Mouse (Mus musculus) urinary bladder, postnatal 25 days (tissue): Measurements from ENCODE around the gene Efhd2.

ENCODE experiments used
- DNase-seq: peaks from one replicate; pipeline ENCODE4 v3.0.0; 2022; ENCODE audit warnings: low spot score

Gene Efhd2

GRCm38 (mm10) chr4:141874601-141875460 is at the start of gene Efhd2:
Gene Efhd2 (minus strand): TSS chr4:141874920.
- DNase-seq = peak; percentile 80

DNA sequence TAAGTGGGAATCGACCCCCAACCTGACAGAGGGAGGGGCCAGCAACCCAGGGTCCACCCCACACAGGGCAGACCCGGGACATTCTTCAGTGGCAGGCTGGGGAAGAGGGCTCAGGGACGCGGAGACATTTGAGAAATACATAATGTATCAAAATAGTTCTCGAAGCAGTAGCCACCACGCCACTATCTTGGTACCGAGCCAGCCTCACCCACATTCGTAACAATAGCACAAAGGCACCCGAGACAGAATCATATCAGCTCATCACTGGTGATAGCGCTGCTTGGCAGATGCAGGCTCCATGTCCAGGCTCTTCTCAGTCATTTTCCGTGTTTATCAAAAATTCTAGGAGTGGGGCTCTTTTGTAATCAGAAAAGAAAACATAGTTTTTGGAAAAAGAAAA is 49.2 kb upstream of the Efhd2 start:
- no peak for DNase-seq

DNA sequence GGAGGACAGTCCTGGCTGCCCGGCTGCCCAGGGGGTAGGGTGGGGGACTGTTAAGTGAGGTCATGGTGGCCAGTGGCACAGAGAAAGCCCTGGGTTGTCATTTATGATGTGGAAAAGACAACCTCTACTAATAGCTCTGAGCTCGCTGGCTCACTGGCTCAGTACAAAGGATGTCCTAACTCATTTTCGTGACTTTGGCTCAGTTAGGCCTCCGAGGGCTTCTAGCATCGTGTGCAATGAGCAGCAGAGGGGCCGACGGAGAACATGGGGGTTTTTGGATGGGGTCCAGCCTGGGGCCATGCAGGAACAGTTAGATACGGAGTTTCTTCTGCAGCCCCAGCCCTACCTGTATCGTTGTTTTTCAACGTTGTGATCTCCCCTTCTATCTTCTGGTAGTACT is 45.7 kb upstream of the Efhd2 start:
- no peak for DNase-seq

DNA sequence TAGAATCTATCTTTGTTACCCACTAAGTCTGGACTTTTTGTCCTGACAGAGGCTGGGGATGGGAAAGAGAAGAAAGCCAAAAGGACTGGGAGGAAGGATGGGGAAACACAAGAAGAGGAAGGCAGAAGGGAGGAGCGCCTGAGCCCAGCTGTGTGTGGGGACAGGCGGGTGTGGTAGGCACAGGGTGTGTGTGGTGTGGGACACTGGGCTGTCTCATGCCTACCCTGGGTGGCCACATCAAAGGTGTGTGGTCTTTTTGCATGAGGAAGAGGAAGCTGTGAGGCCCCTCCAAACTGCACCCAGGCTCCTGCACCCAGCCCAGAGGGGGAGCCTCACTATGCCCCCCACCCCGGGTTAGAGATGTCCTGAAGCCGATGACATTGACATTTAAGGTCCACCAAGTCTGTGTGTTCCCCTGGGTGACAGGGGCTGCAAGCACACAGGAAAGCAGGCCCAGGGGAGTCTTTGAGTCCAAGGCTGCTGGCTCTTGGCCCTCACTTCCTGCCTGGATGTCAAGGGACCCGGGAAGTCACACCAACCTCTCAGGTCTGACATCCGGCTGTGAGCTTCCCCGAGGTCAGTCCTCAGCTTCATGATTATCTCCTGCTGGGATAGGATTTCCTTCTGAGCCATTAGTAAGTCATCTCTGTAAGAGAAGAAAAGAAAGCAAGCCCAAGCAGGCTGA is 43.2 kb upstream of the Efhd2 start:
- DNase-seq = no peak

- no peak for DNase-seq
These were observed 39.3 kb upstream of the Efhd2 start for GRCm38 (mm10) chr4:141914040-141914439.

DNA sequence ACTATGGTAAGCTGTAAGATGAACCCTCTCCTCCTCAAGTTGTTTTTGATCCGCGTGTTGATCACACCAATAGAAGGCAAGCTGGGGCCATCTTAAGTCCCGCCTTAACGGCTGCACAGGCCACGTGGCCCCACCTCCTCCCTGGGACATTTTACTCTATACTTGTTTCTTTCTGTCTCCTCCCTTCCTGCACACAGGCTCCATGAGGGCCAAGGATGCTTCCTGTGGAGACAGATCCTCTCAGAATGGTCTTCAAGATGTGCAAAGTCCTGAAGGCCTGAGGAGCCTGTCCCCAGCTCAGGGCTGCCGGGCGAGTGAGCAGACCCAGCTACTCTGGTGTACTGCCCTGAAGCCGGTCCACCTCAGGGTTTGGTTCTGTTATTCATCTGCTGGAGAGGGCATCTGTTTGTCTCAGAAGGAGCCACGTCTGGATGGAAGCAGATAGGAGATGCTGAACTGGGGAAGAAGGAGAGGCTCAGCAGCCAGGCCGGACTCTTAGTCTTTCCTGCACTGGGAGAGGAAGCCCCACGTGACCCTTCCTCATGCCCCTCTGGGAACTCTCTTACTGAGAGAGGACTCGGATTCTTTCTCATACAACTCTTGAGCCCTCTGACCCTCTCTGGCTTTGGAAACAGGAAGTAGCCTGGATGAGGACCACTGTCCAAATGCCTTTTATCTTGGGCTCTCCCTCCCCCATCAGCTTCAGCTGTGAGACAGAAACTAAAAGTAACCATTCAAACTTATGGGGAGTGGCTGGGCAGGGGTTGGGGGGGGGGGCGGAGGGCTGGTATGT is 38.7 kb upstream of the Efhd2 start:
- DNase-seq = no peak

GRCm38 (mm10) chr4:141904710-141905109 is 30.0 kb upstream of the Efhd2 start:
- DNase-seq = no peak

DNA sequence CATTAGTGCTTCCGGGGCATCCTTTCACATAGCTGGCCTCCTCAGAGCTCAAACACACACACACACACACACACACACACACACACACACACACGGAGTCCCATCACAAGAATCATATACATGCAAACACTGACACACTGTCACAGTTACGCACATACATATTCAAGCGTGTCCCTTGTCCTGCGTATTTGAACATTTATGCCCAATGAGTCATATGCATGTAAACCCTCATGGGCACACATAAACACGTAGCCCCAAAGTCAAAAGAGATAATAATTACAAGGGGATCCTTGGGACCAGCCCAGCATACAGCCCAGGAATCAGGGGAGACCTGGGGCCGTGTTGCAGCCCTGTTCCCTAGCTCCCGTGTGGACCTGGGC is 27.7 kb upstream of the Efhd2 start:
- no peak for DNase-seq

- DNase-seq = no peak
These were observed 27.2 kb upstream of the Efhd2 start for GRCm38 (mm10) chr4:141901711-141902478.

DNA sequence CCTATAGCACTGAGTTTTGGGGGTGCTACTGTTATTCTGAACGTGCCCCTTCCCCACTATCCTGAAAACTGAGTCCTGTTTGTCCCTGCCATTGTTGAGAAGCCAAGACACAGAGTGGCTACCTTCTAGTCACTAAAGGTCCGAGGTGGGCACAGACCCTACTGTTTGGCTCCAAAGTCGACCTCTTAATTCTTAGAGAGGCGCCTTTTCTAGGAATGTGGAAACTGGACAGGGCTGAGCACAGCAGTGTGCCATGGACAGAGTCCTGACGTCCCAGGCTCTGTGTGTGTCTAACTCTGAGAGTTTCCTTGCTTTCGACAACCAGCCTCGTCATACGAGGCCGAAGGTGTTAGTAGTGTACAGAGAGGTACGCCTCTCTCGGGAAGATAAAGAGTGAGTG is 25.7 kb upstream of the Efhd2 start:
- no peak for DNase-seq

GRCm38 (mm10) chr4:141899936-141900335 is 25.2 kb upstream of the Efhd2 start:
- DNase-seq = no peak

DNA sequence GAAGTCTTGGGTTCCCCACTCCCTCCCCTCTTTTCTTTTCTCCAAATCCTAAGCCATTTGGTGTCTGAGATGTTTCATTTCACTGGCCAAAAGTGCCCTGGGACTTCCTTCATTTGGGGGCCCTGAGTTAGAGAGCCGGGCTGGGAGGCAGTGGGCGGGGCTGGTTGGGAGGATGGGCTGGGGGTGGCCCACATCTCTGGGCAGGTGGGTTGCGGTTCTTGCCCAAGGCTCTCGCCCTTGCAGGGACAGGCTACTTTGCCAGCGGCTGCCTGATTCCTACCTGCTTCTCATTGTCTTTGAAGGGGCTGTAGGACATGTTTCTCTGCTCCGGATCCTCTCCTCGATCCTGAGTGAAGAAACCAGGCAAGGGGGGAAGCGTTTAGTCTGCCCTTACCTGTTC is 24.2 kb upstream of the Efhd2 start:
- no peak for DNase-seq

- DNase-seq = no peak
These were observed 23.1 kb upstream of the Efhd2 start for GRCm38 (mm10) chr4:141897838-141898237.

- DNase-seq = no peak
These were observed 22.5 kb upstream of the Efhd2 start for GRCm38 (mm10) chr4:141897225-141897624.

DNA sequence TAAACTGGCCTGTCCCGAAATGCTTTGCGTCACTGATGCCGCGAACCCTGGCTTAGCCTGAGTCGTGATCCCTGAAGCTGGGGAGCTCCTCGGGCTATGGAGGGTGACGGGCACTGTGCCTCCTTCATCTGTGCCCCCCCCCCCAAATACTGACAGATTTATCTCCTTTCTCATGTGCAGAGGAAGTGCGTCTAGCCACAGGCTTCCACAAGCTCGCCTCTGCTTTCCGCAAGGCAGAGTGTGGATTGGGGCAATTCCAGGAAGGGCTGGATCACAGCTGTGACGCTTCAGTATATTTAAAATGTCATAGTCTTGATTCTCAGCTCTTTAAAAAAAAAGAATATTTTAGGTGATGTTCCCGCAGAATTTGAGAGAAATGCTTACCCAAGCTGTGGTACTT is 21.1 kb upstream of the Efhd2 start:
- no peak for DNase-seq

DNA sequence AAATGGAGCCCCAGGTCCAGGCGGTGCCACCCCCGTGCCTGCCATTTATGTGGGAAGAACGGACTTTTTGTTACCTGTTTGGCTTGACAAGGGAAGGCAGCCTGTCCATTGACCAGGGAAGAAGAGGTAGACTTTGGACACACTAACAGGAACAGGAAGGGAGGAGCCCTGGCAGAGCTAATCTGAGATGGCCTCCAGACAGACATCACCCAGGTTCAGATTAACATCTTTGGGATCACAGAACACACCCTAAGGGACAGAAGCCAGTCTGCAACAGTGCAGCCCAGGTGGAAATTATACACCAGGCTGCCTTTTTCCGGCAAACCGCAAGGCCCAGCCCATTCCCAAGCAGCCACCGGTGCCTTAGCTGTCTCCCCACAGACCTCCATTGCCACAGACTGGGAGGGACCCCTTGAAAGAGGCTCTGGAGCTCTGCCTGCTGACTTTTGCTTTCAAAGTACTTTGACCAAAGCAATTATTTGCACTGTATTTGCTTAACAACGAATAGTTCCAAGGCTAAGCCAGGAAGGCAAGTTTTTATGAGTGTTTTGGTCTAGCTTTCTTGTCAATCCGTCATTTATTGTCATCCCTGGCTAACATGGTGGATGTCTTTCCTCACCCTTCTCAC is 18.6 kb upstream of the Efhd2 start:
- DNase-seq = no peak

DNA sequence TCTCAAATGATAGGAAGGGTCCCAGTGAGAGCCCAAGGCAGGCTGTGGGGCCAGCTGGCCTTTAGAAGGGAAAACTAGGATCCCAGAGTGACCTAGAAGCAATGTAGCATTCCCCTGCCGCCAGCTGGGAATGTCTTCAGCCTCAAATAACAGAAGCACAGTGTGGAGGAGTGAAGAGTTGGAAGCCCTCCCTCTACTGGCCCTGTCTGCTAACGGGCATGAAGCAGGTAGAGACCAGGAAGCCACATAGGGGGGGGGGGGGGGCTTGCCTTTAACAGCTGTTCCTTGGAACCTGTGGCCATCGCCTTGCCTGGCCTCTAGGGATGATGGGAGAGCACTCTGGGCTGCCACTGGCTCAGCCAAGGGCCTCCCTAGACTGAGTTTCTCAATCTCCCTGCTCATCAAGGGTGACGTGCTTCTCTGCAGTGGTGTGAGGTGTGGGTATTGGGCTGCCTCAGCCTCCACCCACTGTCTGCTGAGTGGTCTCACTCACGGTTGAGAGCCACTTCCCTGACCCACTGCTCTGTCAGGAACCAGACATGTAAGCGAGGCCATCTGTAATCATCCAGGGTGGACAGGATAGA is 11.8 kb upstream of the Efhd2 start:
- no peak for DNase-seq

GRCm38 (mm10) chr4:141885451-141885850 is 10.7 kb upstream of the Efhd2 start:
- DNase-seq = no peak

- DNase-seq = no peak
These were observed 8.1 kb upstream of the Efhd2 start for GRCm38 (mm10) chr4:141882858-141883257.

DNA sequence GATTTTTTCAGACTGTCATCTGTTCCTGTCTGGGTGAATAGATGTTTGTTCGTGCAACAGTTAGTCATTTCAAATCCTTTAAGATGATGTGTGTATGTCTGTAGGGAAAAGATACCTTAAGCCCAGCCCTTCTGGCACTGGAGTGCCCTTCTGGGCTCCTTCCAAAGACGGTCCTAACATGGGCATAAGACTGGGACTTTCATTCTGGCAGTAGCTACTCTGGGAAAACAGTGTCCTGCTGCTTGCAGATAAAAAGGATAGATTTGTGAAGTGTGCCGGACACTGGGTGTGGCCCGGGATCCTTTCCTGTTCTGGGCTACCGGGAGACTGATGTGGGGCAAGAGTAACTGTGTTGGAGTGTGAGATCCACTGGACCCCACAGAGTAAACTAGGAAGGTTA is 7.2 kb upstream of the Efhd2 start:
- no peak for DNase-seq

- DNase-seq = no peak
These were observed 6.7 kb upstream of the Efhd2 start for GRCm38 (mm10) chr4:141881289-141881914.
